Mouse (Mus musculus) ZHBTc4 (cell line): ENCODE measurements around the gene Olfr1396.
"Not testable (repeated sequence)": the region's sequence is repeated elsewhere in the genome, so short reads cannot be mapped to it uniquely, and the experiment has no call there.

Source experiments
- DNase-seq: peaks from one replicate; pipeline ENCODE4 v3.0.0-alpha.2; 2011; ENCODE audit warnings: low read depth, low spot score

Olfr1396 gene

DNA sequence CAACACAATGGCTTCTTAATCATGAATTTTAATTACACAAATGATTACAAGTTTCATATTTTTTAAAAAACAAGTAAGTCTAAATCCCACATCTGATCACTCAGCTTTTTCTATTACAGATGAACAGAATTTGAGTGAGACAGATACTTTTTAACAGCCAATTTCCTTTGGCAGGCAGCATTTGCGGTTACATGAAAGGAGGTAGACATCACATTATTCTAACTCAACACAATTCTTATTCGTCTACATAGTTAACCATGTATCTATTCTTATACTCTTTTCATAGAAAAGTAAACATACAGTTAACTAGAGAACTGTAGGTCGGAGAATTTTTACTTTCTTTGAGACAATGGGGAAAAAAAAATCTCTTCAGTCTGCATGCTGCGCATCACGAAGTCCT, 24.1 kb downstream of the Olfr1396 start:
- no peak for DNase-seq

- peak; percentile 15 for DNase-seq
Observed at GRCm38 (mm10) chr11:49089735-49090507, 24.8 kb downstream of the Olfr1396 start.

GRCm38 (mm10) chr11:49088990-49089652, 25.6 kb downstream of the Olfr1396 start:
- DNase-seq, result no peak

GRCm38 (mm10) chr11:49087830-49088616, 26.7 kb downstream of the Olfr1396 start:
- peak; percentile 40 for DNase-seq

- no peak for DNase-seq
Observed at GRCm38 (mm10) chr11:49086858-49087361, 27.8 kb downstream of the Olfr1396 start.

GRCm38 (mm10) chr11:49084875-49085274, 29.8 kb downstream of the Olfr1396 start:
- no peak for DNase-seq

DNA sequence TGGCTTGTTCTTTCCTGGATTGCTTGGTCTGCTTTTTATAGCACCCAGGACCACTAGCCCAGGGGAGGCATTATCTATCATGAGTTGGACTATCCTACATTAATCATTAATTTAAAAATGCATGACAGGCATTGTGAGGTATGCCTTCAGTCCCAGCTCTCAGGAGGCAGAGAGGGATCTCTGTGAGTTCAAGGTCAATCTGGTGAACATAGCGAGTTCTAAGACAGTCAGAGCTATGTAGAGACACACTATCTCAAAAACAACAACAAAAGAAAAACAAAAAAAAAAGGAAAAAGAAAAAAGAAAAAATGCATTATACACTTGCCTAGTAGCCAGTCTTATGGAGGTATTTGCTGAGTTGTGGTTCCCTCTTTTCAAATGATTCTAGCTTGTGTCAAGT, 30.3 kb downstream of the Olfr1396 start:
- no peak for DNase-seq

- DNase-seq, result no peak
Observed at GRCm38 (mm10) chr11:49083808-49084207, 30.9 kb downstream of the Olfr1396 start.

DNA sequence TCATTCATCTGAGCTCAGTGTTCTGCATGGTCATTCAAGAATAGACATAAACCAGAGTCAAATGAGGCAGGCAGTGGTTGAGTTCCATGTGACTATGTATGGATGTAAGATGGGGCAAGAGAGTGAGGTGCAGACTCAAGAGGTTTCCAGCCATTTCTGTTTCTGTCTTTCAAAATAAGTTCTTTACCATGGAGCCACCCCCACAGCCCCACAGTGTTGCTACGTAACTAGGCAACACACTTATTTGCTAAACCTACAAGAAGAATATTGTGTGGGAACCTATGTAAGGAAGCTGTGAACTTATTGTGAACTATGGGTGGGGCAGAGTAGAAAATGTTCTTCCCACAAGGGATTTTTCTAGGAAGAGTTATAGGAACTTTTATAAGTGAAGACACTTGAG, 31.5 kb downstream of the Olfr1396 start:
- DNase-seq, result no peak

GRCm38 (mm10) chr11:49081886-49082285, 32.8 kb downstream of the Olfr1396 start:
- no peak for DNase-seq

GRCm38 (mm10) chr11:49081356-49081755, 33.3 kb downstream of the Olfr1396 start:
- DNase-seq, result no peak

DNA sequence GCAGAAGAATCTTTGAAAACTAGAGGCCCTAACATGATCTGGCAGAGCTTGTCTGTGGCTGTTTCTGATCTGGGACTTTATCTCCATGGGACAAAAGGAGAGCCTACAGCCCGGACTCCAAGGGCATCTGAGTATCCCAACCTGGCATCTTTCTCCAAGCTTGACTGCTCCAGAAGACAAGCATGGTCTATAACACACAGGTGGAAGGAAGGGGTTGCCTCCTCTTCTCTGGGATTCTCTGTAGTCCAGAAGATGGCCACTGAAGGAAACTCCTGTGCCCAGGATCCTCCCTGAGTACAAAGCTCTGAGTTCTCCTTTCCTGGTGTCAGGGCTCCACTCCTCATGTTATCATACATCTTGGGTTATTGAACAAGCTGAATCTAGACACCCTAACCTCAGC, 34.0 kb downstream of the Olfr1396 start:
- DNase-seq, result no peak

- no peak for DNase-seq
Observed at GRCm38 (mm10) chr11:49078719-49079118, 36.0 kb downstream of the Olfr1396 start.

DNA sequence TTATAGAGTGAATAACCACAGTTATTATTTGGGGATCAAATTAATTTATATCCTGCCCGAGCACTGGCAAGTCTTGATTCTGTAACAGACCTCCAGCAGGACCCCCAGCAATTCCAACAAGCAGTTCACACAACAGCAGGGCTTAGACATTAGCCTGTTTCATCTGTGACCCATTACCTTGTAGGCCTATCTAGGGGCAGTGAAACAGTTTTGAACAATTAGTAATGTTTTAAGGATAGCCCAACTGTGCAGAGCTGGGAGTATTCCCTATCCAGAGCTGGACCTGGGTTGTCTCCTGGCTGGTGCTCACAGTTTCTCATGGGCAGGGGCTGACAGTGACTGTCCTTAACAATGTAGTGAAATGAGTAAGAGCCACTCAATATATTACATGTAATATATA, 37.7 kb downstream of the Olfr1396 start:
- DNase-seq, result no peak

- not testable (repeated sequence) for DNase-seq
Observed at GRCm38 (mm10) chr11:49076001-49076757, 38.5 kb downstream of the Olfr1396 start, which contains the start of gene Ifi47. Gene Ifi47 (plus strand): TSS chr11:49076587.

DNA sequence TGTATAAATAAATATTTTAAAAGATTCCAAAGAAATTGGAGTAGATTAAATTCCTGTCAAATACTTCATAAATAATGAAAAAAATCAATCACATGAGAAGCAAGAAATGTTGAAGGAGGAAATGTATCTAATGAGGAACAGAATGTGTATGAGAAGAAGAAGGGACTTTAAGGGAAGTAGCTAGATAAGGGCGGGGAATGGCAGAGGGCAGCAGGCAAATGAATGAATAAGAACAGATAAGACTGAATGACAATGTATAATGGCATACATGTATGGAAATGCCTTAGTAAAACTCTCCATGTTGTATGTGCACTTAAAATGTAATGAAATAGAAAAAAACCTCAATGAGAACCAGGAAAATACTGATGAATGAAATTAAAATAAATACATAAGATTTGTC, 46.3 kb downstream of the Olfr1396 start:
- DNase-seq, result no peak

- DNase-seq, result not testable (repeated sequence)
Observed at GRCm38 (mm10) chr11:49063713-49064469, 50.8 kb downstream of the Olfr1396 start, which contains the start of gene Tgtp2. Gene Tgtp2 (minus strand): TSS chr11:49064206.

- not testable (repeated sequence) for DNase-seq
Observed at GRCm38 (mm10) chr11:49061865-49062264, 52.8 kb downstream of the Olfr1396 start.

GRCm38 (mm10) chr11:49060061-49060460, 54.6 kb downstream of the Olfr1396 start:
- not testable (repeated sequence) for DNase-seq
